Mouse (Mus musculus) embryo, embryonic 11.5 days (tissue): Measurements from ENCODE around the gene D130043K22Rik.

Source experiments
- DNase-seq: peaks from one replicate; pipeline ENCODE4 v3.0.0-alpha.2; 2012; ENCODE audit warnings: low read depth, low spot score

The D130043K22Rik gene

GRCm38 (mm10) chr13:24892516-24892915 is 47.6 kb downstream of the D130043K22Rik start:
- no peak for DNase-seq

- DNase-seq, result no peak
Measured at GRCm38 (mm10) chr13:24893880-24894279, 48.9 kb downstream of the D130043K22Rik start.

GRCm38 (mm10) chr13:24901916-24902315 is 57.0 kb downstream of the D130043K22Rik start:
- DNase-seq, result no peak

GRCm38 (mm10) chr13:24903412-24903811 is 58.5 kb downstream of the D130043K22Rik start:
- DNase-seq, result no peak

GRCm38 (mm10) chr13:24905422-24905821 is 60.5 kb downstream of the D130043K22Rik start:
- DNase-seq, result no peak

- no peak for DNase-seq
Measured at GRCm38 (mm10) chr13:24906831-24907570, 62.1 kb downstream of the D130043K22Rik start.

GRCm38 (mm10) chr13:24909112-24909511 is 64.2 kb downstream of the D130043K22Rik start:
- no peak for DNase-seq

GRCm38 (mm10) chr13:24913576-24913975 is 68.6 kb downstream of the D130043K22Rik start:
- no peak for DNase-seq

GRCm38 (mm10) chr13:24914915-24915314 is 70.0 kb downstream of the D130043K22Rik start:
- no peak for DNase-seq

GRCm38 (mm10) chr13:24915831-24916230 is 70.9 kb downstream of the D130043K22Rik start:
- DNase-seq, result no peak

GRCm38 (mm10) chr13:24920333-24920977 is 75.5 kb downstream of the D130043K22Rik start:
- DNase-seq, result peak; percentile 42

GRCm38 (mm10) chr13:24921281-24921680 is 76.3 kb downstream of the D130043K22Rik start:
- no peak for DNase-seq

- no peak for DNase-seq
Measured at GRCm38 (mm10) chr13:24923991-24924390, 79.1 kb downstream of the D130043K22Rik start.

- DNase-seq, result no peak
Measured at GRCm38 (mm10) chr13:24930591-24930990, 85.7 kb downstream of the D130043K22Rik start.

- DNase-seq, result no peak
Measured at GRCm38 (mm10) chr13:24933199-24933598, 88.3 kb downstream of the D130043K22Rik start.

GRCm38 (mm10) chr13:24936772-24937107 is 91.8 kb downstream of the D130043K22Rik start:
- DNase-seq, result no peak

- peak; percentile 46 for DNase-seq
Measured at GRCm38 (mm10) chr13:24937108-24937838, 92.3 kb downstream of the D130043K22Rik start, which contains the start of gene Aldh5a1. Aldh5a1 (minus strand) TSS chr13:24937661.

GRCm38 (mm10) chr13:24937839-24938166 is 92.9 kb downstream of the D130043K22Rik start:
- no peak for DNase-seq

GRCm38 (mm10) chr13:24938683-24939082 is 93.7 kb downstream of the D130043K22Rik start:
- DNase-seq, result peak; percentile 37

GRCm38 (mm10) chr13:24939472-24939871 is 94.5 kb downstream of the D130043K22Rik start:
- no peak for DNase-seq

GRCm38 (mm10) chr13:24942512-24943282 is 97.8 kb downstream of the D130043K22Rik start, which contains the start of gene Gpld1:
Gpld1 (plus strand) TSS chr13:24943152.
- no peak for DNase-seq

GRCm38 (mm10) chr13:24943303-24943702 is 98.4 kb downstream of the D130043K22Rik start:
- no peak for DNase-seq
